Mouse (Mus musculus): ENCODE results near the gene Car14.

DNA sequence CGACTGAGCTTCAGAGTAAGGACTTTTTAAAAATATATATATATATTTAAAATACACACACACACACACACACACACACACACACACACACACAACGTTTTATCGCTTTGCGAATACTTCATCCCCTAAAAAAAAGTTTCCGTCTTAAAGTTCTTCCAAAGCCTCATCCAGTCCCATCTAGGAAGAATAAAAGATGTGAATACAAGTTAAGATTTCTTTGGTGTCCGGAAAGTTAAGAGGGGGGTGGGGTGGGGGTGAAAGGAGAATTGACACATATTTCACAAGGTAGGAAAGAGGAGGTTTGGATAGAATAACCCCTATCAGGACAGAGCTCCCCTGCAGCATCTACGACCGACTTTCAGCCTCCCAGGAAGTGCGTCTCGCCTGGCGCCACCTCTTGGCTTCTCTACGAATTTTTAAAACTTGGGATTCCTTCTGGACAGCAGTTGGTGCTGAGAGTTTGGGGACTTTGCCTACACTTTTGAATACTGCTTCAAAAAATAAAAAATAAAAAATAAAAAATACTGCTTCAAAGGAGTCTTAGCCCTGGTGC, 1.5 kb upstream of the Car14 start:
- TF ChIP-seq RCOR1 (IDR thresholded peaks at IDR 0.05; ENCODE audit: low read depth, low read length) (peak; percentile 50; the same call in 1 of the 2 replicates), ZNF384 (IDR thresholded peaks at IDR 0.05; ENCODE audit: low read depth, low read length) (0 out of 2 replicates have a peak, but pooled peaks have one; percentile 29), ELF1 (IDR thresholded peaks at IDR 0.05; ENCODE audit: low read depth, low read length) (peak; percentile 92), POLR2A (IDR thresholded peaks at IDR 0.05; ENCODE audit: control insufficient read depth in 1 of 2, insufficient read depth in 1 of 2, low read depth in 1 of 2, low read length in 2 of 2, poor library complexity in 1 of 2) (no peak), EP300 (IDR thresholded peaks at IDR 0.05; ENCODE audit: low read depth in 1 of 2, low read length in 2 of 2) (no peak), CTCF (IDR thresholded peaks at IDR 0.05 in 2 of 3, conservative IDR thresholded peaks at IDR 0.05 in 1 of 3; ENCODE audit: control insufficient read depth in 1 of 3, insufficient read depth in 1 of 3, low read depth in 2 of 3, low read length in 3 of 3, poor library complexity in 1 of 3, severe bottlenecking in 1 of 3) (peak; percentile 58 to 90 (median 86)), POLR2AphosphoS5 (IDR thresholded peaks at IDR 0.05; ENCODE audit: borderline replicate concordance, low read depth, low read length) (no peak), NELFE (IDR thresholded peaks at IDR 0.05; ENCODE audit: low read depth, low read length) (no peak), POLR2AphosphoS2 (IDR thresholded peaks at IDR 0.05; ENCODE audit: low read length) (no peak)

Measured in MEL (cell line).